Mouse (Mus musculus): Measurements from ENCODE around the gene Pfkfb2. TPM values are rescaled to one million over a fixed set of nuclear protein-coding genes. Genes with fewer than 3 reads are reported as not detected.
A peak's percentile ranks its signal among the peaks of the same experiment; 100 is the strongest.

Pfkfb2 gene
- polyA plus RNA-seq, 1 experiment from 2014 or later = 24.3 TPM

DNA sequence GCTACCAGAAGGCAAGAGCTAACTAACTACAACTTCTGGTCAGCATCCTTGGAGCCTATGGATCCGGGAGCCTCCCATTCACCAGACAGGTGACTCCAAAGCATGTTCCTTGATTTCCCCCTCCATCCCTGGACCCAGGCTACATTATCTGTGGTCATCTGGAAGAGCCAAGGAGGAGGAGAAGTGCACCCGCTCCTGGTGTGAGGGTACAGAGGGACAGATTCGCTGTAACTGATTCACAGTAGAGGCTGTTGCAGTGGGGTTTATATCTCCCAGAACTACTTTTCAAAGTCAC lies 12.9 kb downstream of the Pfkfb2 start:
- Histone ChIP-seq H3K27ac (ENCODE audit: low read depth, low read length) (peak overlapping the region; percentile 71), H3K9ac (replicated peaks; ENCODE audit: low read depth, low read length) (peak overlapping the region; percentile 93), H3K4me1 (ENCODE audit: control insufficient read depth, insufficient read depth, low read length) (peaks cover 7% of the 10 kb centered on the region), H3K27me3 (ENCODE audit: control insufficient read depth, insufficient read depth, low read length) (no peaks in the 10 kb centered on the region), H3K9me3 (ENCODE audit: control insufficient read depth, low read length) (no peaks in the 10 kb centered on the region), H3K4me3 (ENCODE audit: low read depth, low read length) (peak overlapping the region; percentile 93), H3K36me3 (ENCODE audit: control insufficient read depth, insufficient read depth, low read length) (no peaks in the 10 kb centered on the region), H3K4me2 (ENCODE audit: low read depth, low read length) (peak overlapping the region; percentile 100)
- 0% methylated on average over 3 of the region's 3 CpGs for WGBS
- ATAC-seq (ENCODE audit: low read depth) = 0 out of 2 replicates have a peak, but pooled peaks have one; percentile 4

DNA sequence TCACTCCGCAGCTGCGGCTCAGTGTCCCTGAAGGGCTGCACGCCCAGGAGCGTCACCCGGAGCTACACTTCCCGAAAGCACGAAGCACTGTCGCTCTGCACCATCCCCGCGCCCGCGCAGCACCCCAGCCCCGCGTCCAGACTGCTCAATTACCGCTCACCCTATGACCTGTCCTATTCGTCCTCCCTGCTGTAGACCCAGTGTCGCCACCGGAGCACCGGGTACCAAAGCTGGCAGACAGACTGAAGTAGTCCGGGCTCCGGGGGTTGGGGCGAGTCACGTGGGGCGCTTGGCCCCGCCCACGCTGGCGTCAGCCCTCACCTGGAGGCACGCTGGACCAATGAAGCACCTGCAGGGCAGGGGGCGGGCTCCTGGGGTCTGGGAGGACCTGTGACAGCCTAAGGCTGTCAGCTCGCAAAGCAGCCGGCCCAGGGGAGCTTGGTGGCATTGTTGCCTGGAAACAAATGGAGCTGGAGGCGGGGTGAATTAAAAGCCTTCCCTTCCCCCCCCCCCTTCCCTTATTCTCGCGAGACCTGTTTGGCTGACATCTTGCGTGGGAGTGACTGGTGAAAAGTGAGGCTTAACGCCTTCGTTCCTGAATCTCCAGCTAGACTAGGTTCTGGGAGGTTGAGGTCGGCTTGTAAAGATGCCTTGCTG lies 13.4 kb downstream of the Pfkfb2 start, which contains the start of gene Gm29427:
TSS of gene Gm29427 (minus strand) at position 239 of the 657 bp plus-strand sequence.
- Histone ChIP-seq H3K36me3 (ENCODE audit: control insufficient read depth, insufficient read depth, low read length) (no peaks in the 10 kb centered on the region), H3K4me2 (ENCODE audit: low read depth, low read length) (peak within 1 kb of the TSS; percentile 100), H3K9ac (replicated peaks; ENCODE audit: low read depth, low read length) (peak within 1 kb of the TSS; percentile 93), H3K4me3 (ENCODE audit: low read depth, low read length) (peak within 1 kb of the TSS; percentile 93), H3K27me3 (ENCODE audit: control insufficient read depth, insufficient read depth, low read length) (no peaks in the 10 kb centered on the region), H3K4me1 (ENCODE audit: control insufficient read depth, insufficient read depth, low read length) (peaks cover 7% of the 10 kb centered on the region), H3K9me3 (ENCODE audit: control insufficient read depth, low read length) (no peaks in the 10 kb centered on the region), H3K27ac (ENCODE audit: low read depth, low read length) (peak within 1 kb of the TSS; percentile 71)
- WGBS = under 1% methylated on average over 38 of the region's 38 CpGs
- peak; percentile 95 for ATAC-seq (ENCODE audit: low read depth)

DNA sequence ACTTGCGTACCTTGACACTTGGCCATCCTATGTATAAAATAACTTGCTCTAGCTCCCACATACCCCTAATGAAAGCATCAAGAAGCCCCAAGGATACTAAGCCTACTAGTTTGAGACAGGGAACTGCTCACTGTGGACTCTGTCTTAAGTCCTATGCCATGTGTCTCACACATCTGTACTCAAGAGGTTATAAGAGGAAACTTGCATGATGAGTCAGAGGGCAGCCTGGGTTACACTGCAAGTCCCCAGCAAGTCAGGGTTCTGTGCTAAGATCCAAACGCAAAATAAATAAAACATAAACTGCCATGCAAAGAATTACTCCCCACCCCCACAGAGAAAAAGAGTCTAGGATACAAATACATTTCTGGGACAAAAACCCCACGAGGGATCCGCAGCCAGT lies 15.0 kb downstream of the Pfkfb2 start:
- Histone ChIP-seq H3K27me3 (ENCODE audit: control insufficient read depth, insufficient read depth, low read length) (no peaks in the 10 kb centered on the region), H3K4me2 (ENCODE audit: low read depth, low read length) (no peak overlapping the region), H3K9me3 (ENCODE audit: control insufficient read depth, low read length) (no peaks in the 10 kb centered on the region), H3K9ac (replicated peaks; ENCODE audit: low read depth, low read length) (no peak overlapping the region), H3K4me1 (ENCODE audit: control insufficient read depth, insufficient read depth, low read length) (peaks cover 7% of the 10 kb centered on the region), H3K4me3 (ENCODE audit: low read depth, low read length) (no peak overlapping the region), H3K27ac (ENCODE audit: low read depth, low read length) (no peak overlapping the region), H3K36me3 (ENCODE audit: control insufficient read depth, insufficient read depth, low read length) (no peaks in the 10 kb centered on the region)
- 79% methylated on average over 4 of the region's 4 CpGs for whole genome bisulfite sequencing
- ATAC-seq (ENCODE audit: low read depth) = no peak

DNA sequence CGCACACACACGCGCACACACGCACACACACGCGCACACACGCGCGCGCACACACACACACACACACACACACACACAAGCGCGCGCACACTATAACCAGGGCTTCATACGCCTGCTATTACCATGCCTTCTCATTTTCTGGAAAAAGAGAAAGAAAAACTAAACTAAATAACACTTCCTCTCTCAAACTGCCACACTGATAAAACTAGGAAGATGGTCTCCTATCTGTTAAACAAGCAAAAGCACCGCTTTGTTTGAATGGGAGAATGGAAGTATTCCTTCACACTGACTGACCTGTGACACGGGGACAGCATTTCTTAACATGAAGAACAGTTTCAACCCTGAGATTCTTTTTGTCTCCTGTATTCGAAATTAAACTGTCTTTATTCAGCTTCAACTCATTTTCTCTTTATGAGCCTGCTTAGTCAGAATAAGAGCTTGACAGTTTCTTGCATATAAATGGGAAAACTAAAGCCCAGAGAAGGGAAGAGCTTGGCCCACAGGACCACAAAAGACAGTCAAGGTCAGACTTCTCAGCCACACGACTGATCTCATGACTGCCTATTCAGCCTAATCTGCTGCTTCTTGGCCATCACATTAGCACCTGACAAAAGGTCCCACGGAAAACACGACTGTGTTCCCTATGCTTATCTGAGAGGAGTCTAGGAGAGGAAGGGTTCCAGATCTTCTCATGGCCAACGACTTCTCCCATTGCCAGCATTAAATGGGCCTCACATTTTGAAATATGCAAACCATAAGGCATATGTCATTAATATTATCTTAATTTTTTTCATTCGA lies 18.6 kb downstream of the Pfkfb2 start:
- Histone ChIP-seq H3K4me3 (ENCODE audit: low read depth, low read length) (no peak overlapping the region), H3K9me3 (ENCODE audit: control insufficient read depth, low read length) (no peaks in the 10 kb centered on the region), H3K4me1 (ENCODE audit: control insufficient read depth, insufficient read depth, low read length) (no peaks in the 10 kb centered on the region), H3K27me3 (ENCODE audit: control insufficient read depth, insufficient read depth, low read length) (no peaks in the 10 kb centered on the region), H3K36me3 (ENCODE audit: control insufficient read depth, insufficient read depth, low read length) (peaks cover 20% of the 10 kb centered on the region; the same call in 1 of the 2 replicates), H3K4me2 (ENCODE audit: low read depth, low read length) (no peak overlapping the region), H3K27ac (ENCODE audit: low read depth, low read length) (no peak overlapping the region), H3K9ac (replicated peaks; ENCODE audit: low read depth, low read length) (no peak overlapping the region)
- 90% methylated on average over 22 of the region's 22 CpGs for WGBS
- ATAC-seq (ENCODE audit: low read depth) = no peak

DNA sequence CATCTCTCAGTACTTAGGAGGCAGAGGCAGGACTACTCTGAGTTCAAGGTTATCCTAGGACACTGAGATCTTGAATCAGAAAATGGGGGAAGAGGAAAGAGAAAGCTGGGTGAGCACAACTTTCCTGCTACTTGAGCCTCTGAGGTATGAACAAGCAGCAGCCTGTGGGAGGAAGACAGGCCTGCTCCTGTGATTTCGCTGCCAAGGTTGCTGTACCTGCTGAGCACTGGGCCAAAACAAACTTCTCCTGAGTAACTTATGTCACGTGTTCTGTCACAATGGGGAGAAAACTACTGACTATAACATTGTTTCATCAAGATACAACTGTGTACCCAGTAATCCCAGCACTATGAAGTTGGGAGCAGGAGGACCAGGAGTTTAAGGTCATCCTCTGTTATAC lies 25.4 kb downstream of the Pfkfb2 start:
- ATAC-seq (ENCODE audit: low read depth) = no peak
- Histone ChIP-seq H3K4me2 (ENCODE audit: low read depth, low read length) (no peak overlapping the region), H3K27me3 (ENCODE audit: control insufficient read depth, insufficient read depth, low read length) (no peaks in the 10 kb centered on the region), H3K4me1 (ENCODE audit: control insufficient read depth, insufficient read depth, low read length) (no peaks in the 10 kb centered on the region), H3K9me3 (ENCODE audit: control insufficient read depth, low read length) (no peaks in the 10 kb centered on the region), H3K36me3 (ENCODE audit: control insufficient read depth, insufficient read depth, low read length) (peaks cover 60% of the 10 kb centered on the region), H3K9ac (replicated peaks; ENCODE audit: low read depth, low read length) (no peak overlapping the region), H3K4me3 (ENCODE audit: low read depth, low read length) (no peak overlapping the region), H3K27ac (ENCODE audit: low read depth, low read length) (no peak overlapping the region)
- WGBS = 91% methylated on average over 2 of the region's 2 CpGs

DNA sequence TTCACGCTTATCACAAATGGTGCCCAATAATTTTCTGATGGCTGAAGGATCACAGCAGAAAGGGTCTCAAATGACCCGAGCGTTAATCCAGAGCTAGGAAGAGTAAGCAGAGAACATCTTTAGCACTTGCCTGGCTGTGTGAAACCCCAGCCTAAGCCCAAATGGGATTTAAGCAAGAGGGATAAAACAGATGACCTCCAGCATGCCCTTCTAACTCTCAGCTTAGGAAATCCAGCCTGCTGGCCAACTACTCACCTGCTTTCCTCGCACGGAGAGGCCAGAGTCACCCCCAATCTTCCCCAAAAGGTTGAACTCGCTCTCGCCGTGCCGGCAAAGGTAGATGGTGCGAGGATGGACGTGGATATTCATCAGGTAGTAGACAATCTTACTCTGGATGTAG lies 27.1 kb downstream of the Pfkfb2 start:
- Histone ChIP-seq H3K27ac (ENCODE audit: low read depth, low read length) (no peak overlapping the region), H3K27me3 (ENCODE audit: control insufficient read depth, insufficient read depth, low read length) (no peaks in the 10 kb centered on the region), H3K9ac (replicated peaks; ENCODE audit: low read depth, low read length) (no peak overlapping the region), H3K36me3 (ENCODE audit: control insufficient read depth, insufficient read depth, low read length) (peaks cover 61% of the 10 kb centered on the region), H3K4me2 (ENCODE audit: low read depth, low read length) (no peak overlapping the region), H3K4me3 (ENCODE audit: low read depth, low read length) (no peak overlapping the region), H3K4me1 (ENCODE audit: control insufficient read depth, insufficient read depth, low read length) (no peaks in the 10 kb centered on the region), H3K9me3 (ENCODE audit: control insufficient read depth, low read length) (no peaks in the 10 kb centered on the region)
- ATAC-seq (ENCODE audit: low read depth) = no peak
- WGBS = 97% methylated on average over 11 of the region's 11 CpGs

DNA sequence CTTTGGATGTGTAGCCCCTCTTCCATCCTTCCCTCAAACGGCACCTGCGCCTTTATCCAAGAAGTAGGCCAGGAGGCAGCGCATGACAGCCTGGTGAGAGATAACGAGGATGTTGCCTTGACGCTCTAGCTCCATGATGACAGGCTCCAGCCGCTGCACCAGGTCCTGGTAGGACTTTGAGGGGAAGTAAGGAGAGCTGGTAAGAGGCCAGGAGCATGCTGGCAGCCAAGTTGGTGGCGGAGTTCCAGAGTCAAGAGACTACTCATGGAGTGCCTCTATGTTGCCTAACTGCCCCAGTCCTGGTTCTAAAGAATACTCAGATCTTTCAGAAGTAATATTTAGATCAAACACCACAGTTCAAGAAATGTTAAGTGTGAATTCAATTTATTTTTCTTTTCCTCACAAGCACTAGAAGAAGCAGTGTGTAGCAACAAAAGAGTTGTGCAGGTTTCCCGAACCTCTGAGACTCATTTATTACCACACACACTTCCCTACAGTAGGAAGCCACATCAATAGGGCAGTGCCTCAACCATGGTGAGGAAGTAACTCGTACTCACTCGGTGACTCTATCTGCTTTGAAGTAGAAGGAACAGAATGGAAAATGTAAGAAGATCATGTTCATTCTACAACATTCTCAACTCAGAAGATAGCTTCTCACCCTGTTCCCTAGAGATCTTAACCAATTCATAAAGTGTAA lies 29.0 kb downstream of the Pfkfb2 start:
- peaks cover 54% of the 10 kb centered on the region for H3K36me3 ChIP-seq (ENCODE audit: control insufficient read depth, insufficient read depth, low read length)
- ATAC-seq (ENCODE audit: low read depth) = no peak

DNA sequence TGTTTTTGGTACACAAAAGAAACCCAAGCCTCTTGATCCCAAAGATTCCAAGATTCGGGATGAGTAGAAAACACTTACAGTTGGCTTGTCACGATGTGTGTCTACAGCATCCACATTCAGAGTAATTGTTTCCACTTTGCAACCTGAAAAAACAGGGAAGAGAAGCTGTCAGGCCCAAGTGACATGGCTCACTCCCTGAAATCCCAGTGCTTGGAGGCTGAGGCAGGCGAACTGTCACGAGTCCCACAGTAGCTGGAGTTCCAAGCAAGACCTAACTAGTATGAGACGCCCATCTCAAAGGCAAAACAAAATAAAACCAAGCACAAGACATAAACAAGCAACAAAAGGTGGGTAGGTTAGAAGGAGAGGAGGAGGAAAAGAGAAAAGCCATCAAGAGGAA lies 30.5 kb downstream of the Pfkfb2 start:
- no peak overlapping the region for H3K9ac ChIP-seq (replicated peaks; ENCODE audit: low read depth, low read length)
- no peak overlapping the region for H3K4me3 ChIP-seq (ENCODE audit: low read depth, low read length)
- H3K9me3 ChIP-seq (ENCODE audit: control insufficient read depth, low read length) = no peaks in the 10 kb centered on the region
- no peak overlapping the region for H3K4me2 ChIP-seq (ENCODE audit: low read depth, low read length)
- H3K4me1 ChIP-seq (ENCODE audit: control insufficient read depth, insufficient read depth, low read length) = no peaks in the 10 kb centered on the region
- H3K27ac ChIP-seq (ENCODE audit: low read depth, low read length) = no peak overlapping the region
- ATAC-seq (ENCODE audit: low read depth) = no peak
- peaks cover 54% of the 10 kb centered on the region for H3K36me3 ChIP-seq (ENCODE audit: control insufficient read depth, insufficient read depth, low read length)
- H3K27me3 ChIP-seq (ENCODE audit: control insufficient read depth, insufficient read depth, low read length) = no peaks in the 10 kb centered on the region
- 93% methylated on average over 5 of the region's 5 CpGs for WGBS

More for the DNA sequence above, 29.0 kb downstream of the Pfkfb2 start:
- H3K4me2 ChIP-seq (ENCODE audit: low read depth, low read length) = no peak overlapping the region
- 94% methylated on average over 10 of the region's 10 CpGs for WGBS
- no peak overlapping the region for H3K4me3 ChIP-seq (ENCODE audit: low read depth, low read length)
- no peak overlapping the region for H3K27ac ChIP-seq (ENCODE audit: low read depth, low read length)
- no peaks in the 10 kb centered on the region for H3K9me3 ChIP-seq (ENCODE audit: control insufficient read depth, low read length)
- H3K9ac ChIP-seq (replicated peaks; ENCODE audit: low read depth, low read length) = no peak overlapping the region
- H3K27me3 ChIP-seq (ENCODE audit: control insufficient read depth, insufficient read depth, low read length) = no peaks in the 10 kb centered on the region
- H3K4me1 ChIP-seq (ENCODE audit: control insufficient read depth, insufficient read depth, low read length) = no peaks in the 10 kb centered on the region

DNA sequence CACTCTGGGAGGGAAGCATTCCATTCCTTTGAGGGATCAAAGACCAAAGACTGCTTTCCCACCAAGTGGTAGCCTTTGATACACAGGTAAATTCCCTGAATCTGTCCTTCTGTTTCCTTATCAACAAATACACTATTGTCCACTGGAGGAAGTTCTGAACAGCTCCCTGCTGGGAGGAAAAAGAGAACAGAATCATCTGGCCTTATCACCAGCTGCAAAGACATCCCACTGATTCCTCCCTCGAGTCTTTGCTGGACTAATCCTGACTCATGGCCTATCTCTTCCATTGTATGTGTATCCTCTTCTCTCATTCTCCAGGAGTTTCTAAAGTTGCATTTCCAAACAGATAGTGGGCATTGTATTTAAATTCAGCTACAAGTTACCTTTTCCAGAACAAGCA lies 45.1 kb downstream of the Pfkfb2 start:
- no peak for ATAC-seq (ENCODE audit: low read depth)

More for the DNA sequence above, 45.1 kb downstream of the Pfkfb2 start:
- no peaks in the 10 kb centered on the region for H3K9me3 ChIP-seq (ENCODE audit: control insufficient read depth, low read length)
- WGBS = 77% methylated on average over 1 of the region's 1 CpGs
- no peaks in the 10 kb centered on the region for H3K36me3 ChIP-seq (ENCODE audit: control insufficient read depth, insufficient read depth, low read length)
- H3K27me3 ChIP-seq (ENCODE audit: control insufficient read depth, insufficient read depth, low read length) = no peaks in the 10 kb centered on the region
- no peak overlapping the region for H3K4me3 ChIP-seq (ENCODE audit: low read depth, low read length)
- no peak overlapping the region for H3K4me2 ChIP-seq (ENCODE audit: low read depth, low read length)
- no peaks in the 10 kb centered on the region for H3K4me1 ChIP-seq (ENCODE audit: control insufficient read depth, insufficient read depth, low read length)
- H3K9ac ChIP-seq (replicated peaks; ENCODE audit: low read depth, low read length) = no peak overlapping the region
- H3K27ac ChIP-seq (ENCODE audit: low read depth, low read length) = no peak overlapping the region

All from neural tube, embryonic 14.5 days (tissue).